8 mouse cellular contexts compared by ENCODE assay signal in genomic region chr6:11593583-11594271, GRCm38 (mm10).
DNase-seq lines count a peak whose midpoint lies in the region; ATAC-seq and TF ChIP-seq lines count a peak whose summit lies in the region.

No protein-coding gene starts in this region.

- DNase-seq in heart, postnatal 4 days: no peak
- DNase-seq in neural tube, embryonic 11.5 days (ENCODE audit: low spot score): no peak
- no peak for DNase-seq in neural tube, embryonic 10.5 days (ENCODE audit: extremely low spot score, low spot score)
- DNase-seq in forebrain, postnatal 0 days: peak; percentile 63
- DNase-seq in mesoderm, embryonic 11.5 days (ENCODE audit: low read depth, low spot score): peak; percentile 34
- DNase-seq in retina, embryonic 14.5 days (ENCODE audit: low spot score): no peak

- H3K36me3 ChIP-seq in heart, embryonic 14.5 days (ENCODE audit: control insufficient read depth, insufficient read depth, low read length): no peaks in the 10 kb centered on the region
- no peaks in the 10 kb centered on the region for H3K36me3 ChIP-seq in neural tube, embryonic 11.5 days (ENCODE audit: control insufficient read depth, insufficient read depth, low read length)
- no peaks in the 10 kb centered on the region for H3K36me3 ChIP-seq in forebrain, postnatal 0 days (ENCODE audit: insufficient read depth)

- no peaks in the 10 kb centered on the region for H3K27me3 ChIP-seq in heart, embryonic 14.5 days (ENCODE audit: control insufficient read depth, insufficient read depth, low read length)
- no peaks in the 10 kb centered on the region for H3K27me3 ChIP-seq in neural tube, embryonic 11.5 days (ENCODE audit: control insufficient read depth, insufficient read depth, low read length)
- H3K27me3 ChIP-seq in forebrain, postnatal 0 days (ENCODE audit: insufficient read depth, low read length): no peaks in the 10 kb centered on the region

- ATAC-seq in heart, embryonic 14.5 days (ENCODE audit: insufficient number of reproducible peaks, insufficient read depth, low FRiP score, low read depth): no peak; the same call in 1 of the 2 replicates
- peak; percentile 71 for ATAC-seq in neural tube, embryonic 11.5 days (ENCODE audit: insufficient read depth, low FRiP score, low TSS enrichment)
- peak; percentile 76 for ATAC-seq in forebrain, postnatal 0 days
- ATAC-seq in monocyte, adult 5-6 weeks (replicated peaks; ENCODE audit: insufficient number of reproducible peaks, low FRiP score, low TSS enrichment, poor library complexity, severe bottlenecking): no peak

- no peaks in the 10 kb centered on the region for H3K9me3 ChIP-seq in heart, embryonic 14.5 days (ENCODE audit: control insufficient read depth, low read length)
- no peaks in the 10 kb centered on the region for H3K9me3 ChIP-seq in neural tube, embryonic 11.5 days (ENCODE audit: control insufficient read depth, low read length)
- H3K9me3 ChIP-seq in forebrain, postnatal 0 days (ENCODE audit: low read length): no peaks in the 10 kb centered on the region

- H3K4me2 ChIP-seq in heart, embryonic 14.5 days (ENCODE audit: low read length): peak overlapping the region; percentile 40
- H3K4me2 ChIP-seq in neural tube, embryonic 11.5 days (ENCODE audit: low read depth): no peak overlapping the region
- no peak overlapping the region for H3K4me2 ChIP-seq in forebrain, postnatal 0 days (ENCODE audit: low read depth)

- no peak overlapping the region for H3K27ac ChIP-seq in heart, embryonic 14.5 days (replicated peaks in 1 of 2; ENCODE audit: control insufficient read depth in 1 of 2, insufficient read depth in 1 of 2, low read depth in 2 of 2, low read length in 2 of 2)
- H3K27ac ChIP-seq in neural tube, embryonic 11.5 days (ENCODE audit: low read depth, low read length): no peak overlapping the region
- no peak overlapping the region for H3K27ac ChIP-seq in forebrain, postnatal 0 days (ENCODE audit: low read depth, low read length)

- TF ChIP-seq CTCF in forebrain, postnatal 0 days (IDR thresholded peaks at IDR 0.05; ENCODE audit: low read depth): peak; percentile 41

- no peaks in the 10 kb centered on the region for H3K4me1 ChIP-seq in heart, embryonic 14.5 days (ENCODE audit: control insufficient read depth in 2 of 2, insufficient read depth in 2 of 2, low read length in 2 of 2)
- no peaks in the 10 kb centered on the region for H3K4me1 ChIP-seq in neural tube, embryonic 11.5 days (ENCODE audit: control insufficient read depth, insufficient read depth, low read length)
- no peaks in the 10 kb centered on the region for H3K4me1 ChIP-seq in forebrain, postnatal 0 days (ENCODE audit: insufficient read depth)

- 0 out of 4 replicates have a peak overlapping the region, but pooled peaks of 1 of the 2 experiments have one; percentile 1 for H3K4me3 ChIP-seq in heart, embryonic 14.5 days (ENCODE audit: control insufficient read depth in 1 of 2, insufficient read depth in 1 of 2, low read depth in 1 of 2, low read length in 2 of 2)
- no peak overlapping the region for H3K4me3 ChIP-seq in neural tube, embryonic 11.5 days (ENCODE audit: low read depth, low read length)
- H3K4me3 ChIP-seq in forebrain, postnatal 0 days (ENCODE audit: low read depth, low read length): no peak overlapping the region

- 60% methylated on average over 14 of the region's 14 CpGs for WGBS in heart, embryonic 14.5 days
- 57% methylated on average over 14 of the region's 14 CpGs for WGBS in neural tube, embryonic 11.5 days
- 68% methylated on average over 14 of the region's 14 CpGs for WGBS in forebrain, postnatal 0 days

- H3K9ac ChIP-seq in heart, embryonic 14.5 days (ENCODE audit: low read length): no peak overlapping the region
- no peak overlapping the region for H3K9ac ChIP-seq in neural tube, embryonic 11.5 days (ENCODE audit: low read length)
- H3K9ac ChIP-seq in forebrain, postnatal 0 days: no peak overlapping the region

Comparison
In these comparisons a context has a peak if more than half of its experiments do, and no peak if none do; other contexts are left out.
1. ATAC-seq: peak in neural tube, embryonic 11.5 days (single experiment) and forebrain, postnatal 0 days (single experiment); none in heart, embryonic 14.5 days (single experiment) and monocyte, adult 5-6 weeks (single experiment).
2. DNase-seq: peak in forebrain, postnatal 0 days (single experiment) and mesoderm, embryonic 11.5 days (single experiment); none in heart, postnatal 4 days (single experiment), neural tube, embryonic 11.5 days (single experiment), neural tube, embryonic 10.5 days (single experiment) and retina, embryonic 14.5 days (single experiment).